Mouse (Mus musculus) limb, embryonic 10.5 days (tissue): ENCODE data around the gene Cep131. TPM values are rescaled to one million over a fixed set of nuclear protein-coding genes. Genes with fewer than 3 reads are reported as not detected.
A peak's percentile ranks its signal among the peaks of the same experiment; 100 is the strongest.

Experiments used
- DNase-seq: peaks from one replicate; pipeline ENCODE4 v3.0.0-alpha.2; 2017; ENCODE audit warnings: low spot score
- H3K27ac ChIP-seq: fragments of 300-500 bp; sonication (generic); 2 replicates; pipeline ENCODE4 v1.5.1; 2016; ENCODE audit warnings: mild to moderate bottlenecking
- H3K27me3 ChIP-seq: fragments of 300-500 bp; sonication (generic); 2 replicates; pipeline ENCODE4 v1.6.1; 2016; ENCODE audit warnings: low read depth, mild to moderate bottlenecking; ENCODE audit not compliant: poor library complexity, severe bottlenecking
- H3K36me3 ChIP-seq: fragments of 300-500 bp; sonication (generic); 2 replicates; pipeline ENCODE4 v1.6.1; 2016; ENCODE audit warnings: mild to moderate bottlenecking, moderate library complexity
- H3K4me1 ChIP-seq: fragments of 300-500 bp; sonication (generic); 2 replicates; pipeline ENCODE4 v1.6.1; 2016
- H3K4me3 ChIP-seq: fragments of 300-500 bp; sonication (generic); 2 replicates; pipeline ENCODE4 v1.5.1; 2016; ENCODE audit warnings: mild to moderate bottlenecking, moderate library complexity
- H3K9me3 ChIP-seq: fragments of 300-500 bp; sonication (generic); replicated peaks from 2 replicates; pipeline ENCODE4 v1.6.1; 2016; ENCODE audit warnings: mild to moderate bottlenecking
- WGBS: fragments of 180-500 bp; shearing (Covaris S2); methylation state at CpG from one replicate; pipeline ENCODE4 v1.1.7; 2016; 5-methylcytosine and 5-hydroxymethylcytosine counted together
- polyA plus RNA-seq: library from polyadenylated mRNA; unstranded; fragments of >200 nt; fragmentation: Nextera tagmentation; extraction: Ambion mirVana; gene quantifications from 2 replicates; pipeline ENCODE4 v1.2.1, GENCODE M21; 2016

Gene Cep131
- polyA plus RNA-seq, 1 experiment from 2014 or later: 55.2 TPM

DNA sequence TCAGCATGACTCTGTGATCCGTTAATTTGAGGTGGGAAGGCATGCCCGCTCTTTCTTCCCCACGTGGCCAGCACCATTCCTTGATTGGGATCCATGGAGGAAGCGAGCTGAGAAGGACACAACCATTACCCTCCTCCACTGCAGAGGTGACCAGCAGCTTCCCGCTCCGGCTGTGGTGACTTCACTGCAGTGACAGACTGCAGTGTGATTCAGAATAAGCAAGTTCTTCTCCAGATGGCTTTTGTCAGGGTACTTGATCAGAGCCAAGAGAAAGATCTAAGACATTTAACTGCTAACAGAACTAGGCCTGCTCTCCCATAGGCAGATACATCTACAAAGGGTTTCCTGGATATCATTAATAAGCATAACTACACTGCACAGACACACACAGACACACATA is 6.3 kb downstream of the Cep131 start:
- peaks cover 24% of the 10 kb centered on the region for H3K4me1 ChIP-seq
- peaks cover 94% of the 10 kb centered on the region for H3K36me3 ChIP-seq
- WGBS: 94% methylated on average over 6 of the region's 6 CpGs
- no peak overlapping the region for H3K27ac ChIP-seq
- DNase-seq: no peak
- H3K4me3 ChIP-seq: no peak overlapping the region
- H3K9me3 ChIP-seq: no peaks in the 10 kb centered on the region
- no peaks in the 10 kb centered on the region for H3K27me3 ChIP-seq

- Histone ChIP-seq H3K27ac (no peak overlapping the region), H3K4me3 (no peak overlapping the region), H3K4me1 (peaks cover 36% of the 10 kb centered on the region), H3K27me3 (no peaks in the 10 kb centered on the region), H3K36me3 (peaks cover 100% of the 10 kb centered on the region), H3K9me3 (no peaks in the 10 kb centered on the region)
- DNase-seq: no peak
- WGBS: 81% methylated on average over 3 of the region's 3 CpGs
Measured at GRCm38 (mm10) chr11:120076191-120076590, 10.4 kb downstream of the Cep131 start.

DNA sequence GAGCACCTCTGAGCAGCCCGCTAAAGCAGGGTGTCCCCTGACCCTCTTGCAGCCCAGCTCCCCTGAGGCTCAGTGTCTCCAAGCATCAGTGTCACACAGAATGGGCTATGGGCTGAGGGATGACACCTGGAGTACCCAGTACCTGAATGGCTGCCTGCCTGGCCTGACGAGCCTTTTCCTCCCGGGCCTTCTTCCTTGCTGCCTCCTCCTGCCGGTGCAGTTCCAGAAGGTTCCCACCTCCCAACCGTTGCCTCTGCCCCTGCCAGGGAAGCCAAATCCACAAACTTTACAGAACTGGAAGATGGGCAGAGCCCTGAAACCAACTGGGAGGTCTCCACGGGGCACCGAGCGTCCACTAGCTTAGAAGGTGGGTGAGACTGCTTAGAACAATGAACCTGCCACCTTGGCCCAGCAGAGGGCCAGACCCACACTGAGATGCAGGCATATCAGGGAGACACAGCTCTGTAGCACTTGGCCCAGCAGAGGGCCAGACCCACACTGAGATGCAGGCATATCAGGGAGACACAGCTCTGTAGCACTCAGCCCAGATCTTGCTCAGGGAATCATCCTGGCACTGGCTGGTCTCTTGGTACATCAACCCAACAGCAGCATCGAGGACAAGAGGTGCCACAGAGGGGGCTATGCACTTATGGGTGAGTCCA is 13.5 kb downstream of the Cep131 start:
- H3K27ac ChIP-seq: peak overlapping the region; percentile 11
- peaks cover 98% of the 10 kb centered on the region for H3K36me3 ChIP-seq
- H3K4me3 ChIP-seq: no peak overlapping the region
- H3K27me3 ChIP-seq: no peaks in the 10 kb centered on the region
- no peaks in the 10 kb centered on the region for H3K9me3 ChIP-seq
- H3K4me1 ChIP-seq: peaks cover 47% of the 10 kb centered on the region
- no peak for DNase-seq
- WGBS: 92% methylated on average over 9 of the region's 9 CpGs

DNA sequence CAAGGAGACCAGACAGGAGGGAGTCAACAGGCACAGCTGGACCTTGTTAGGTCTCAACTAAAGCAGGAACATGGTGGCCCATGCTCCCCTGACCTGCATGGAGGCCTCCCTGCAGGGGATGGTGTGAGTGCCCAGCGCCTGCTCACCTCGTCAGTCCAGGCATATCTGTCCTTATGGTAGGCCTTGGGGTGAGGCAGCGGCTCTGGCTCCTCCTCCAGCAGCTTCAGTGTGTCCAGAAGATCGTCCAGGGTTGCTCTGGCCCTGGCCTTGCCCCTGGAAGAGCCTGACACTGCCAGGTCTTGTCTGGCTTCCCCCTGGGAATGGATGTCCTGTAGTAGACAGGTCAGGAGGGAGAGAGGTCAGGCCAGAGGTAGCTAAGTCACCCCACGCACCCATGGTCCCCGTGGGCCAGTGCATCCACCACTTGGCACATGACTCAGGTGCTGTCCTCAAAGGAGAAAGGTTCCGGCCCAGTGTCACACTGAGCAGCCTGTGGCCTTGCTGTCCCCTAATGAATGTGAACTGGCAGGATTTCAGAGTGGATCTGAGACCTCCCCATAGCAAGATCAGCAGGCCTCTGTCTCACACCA is 14.8 kb downstream of the Cep131 start:
- Histone ChIP-seq H3K4me1 (peaks cover 59% of the 10 kb centered on the region), H3K4me3 (no peak overlapping the region), H3K36me3 (peaks cover 98% of the 10 kb centered on the region), H3K9me3 (no peaks in the 10 kb centered on the region), H3K27me3 (no peaks in the 10 kb centered on the region), H3K27ac (peak overlapping the region; percentile 11)
- no peak for DNase-seq
- WGBS: 80% methylated on average over 7 of the region's 7 CpGs

DNA sequence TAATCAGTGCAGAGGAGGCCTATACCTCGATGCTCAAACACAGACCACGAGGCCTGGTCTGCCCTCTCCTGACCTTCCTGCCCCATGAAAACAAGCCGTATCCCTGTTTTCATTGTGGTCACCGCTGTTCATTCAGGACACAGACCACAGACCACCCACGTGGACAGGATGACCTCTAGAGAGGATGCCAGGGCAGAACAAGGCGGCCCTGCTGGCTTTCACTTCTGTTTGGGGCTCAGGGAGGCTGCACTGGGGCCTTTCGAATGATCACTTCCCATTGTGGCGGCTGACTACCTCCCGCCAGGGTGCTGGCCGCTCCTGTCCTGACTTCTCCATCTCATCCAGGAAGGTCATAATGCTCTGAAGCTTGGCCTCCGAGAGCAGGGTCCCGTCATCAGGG is 15.6 kb downstream of the Cep131 start:
- no peaks in the 10 kb centered on the region for H3K27me3 ChIP-seq

DNA sequence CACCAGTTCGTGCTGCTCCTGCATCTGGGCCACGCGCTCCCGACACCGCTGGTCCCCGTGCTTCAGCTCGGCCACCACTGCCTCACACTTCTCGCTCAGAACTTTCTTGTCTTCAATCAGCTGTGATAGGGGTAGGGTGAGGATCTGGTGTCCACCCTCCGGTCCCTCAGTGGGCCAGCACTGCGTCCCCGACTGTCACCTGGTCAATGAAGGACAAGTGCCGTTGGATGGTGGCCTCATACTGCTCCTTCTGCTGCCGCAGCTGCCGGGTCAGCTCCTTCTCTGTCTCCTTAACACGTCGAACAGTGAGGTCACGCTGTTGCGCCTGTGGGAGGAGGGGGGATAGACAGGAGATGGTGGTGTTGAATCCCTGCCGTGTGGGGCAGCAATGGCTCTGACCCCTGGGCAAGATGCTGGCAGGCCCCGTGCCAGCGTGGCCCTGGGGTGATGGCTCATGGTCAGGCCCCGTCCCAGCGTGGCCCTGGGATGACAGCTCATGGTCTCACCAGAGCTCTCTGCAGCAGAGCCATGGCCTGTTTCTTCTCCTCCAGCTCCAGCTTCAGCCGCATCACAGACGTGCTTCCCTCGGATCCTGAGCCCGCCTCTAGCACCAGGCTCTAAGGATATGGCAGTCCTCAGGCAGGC is 16.2 kb downstream of the Cep131 start:
- Histone ChIP-seq H3K36me3 (peaks cover 98% of the 10 kb centered on the region), H3K27me3 (no peaks in the 10 kb centered on the region), H3K4me3 (no peak overlapping the region), H3K9me3 (no peaks in the 10 kb centered on the region), H3K4me1 (peaks cover 53% of the 10 kb centered on the region), H3K27ac (0 out of 2 replicates have a peak overlapping the region, but pooled peaks have one; percentile 11)
- DNase-seq: no peak
- 89% methylated on average over 27 of the region's 27 CpGs for WGBS

More for the DNA sequence above, 15.6 kb downstream of the Cep131 start:
- H3K36me3 ChIP-seq: peaks cover 98% of the 10 kb centered on the region
- H3K4me1 ChIP-seq: peaks cover 56% of the 10 kb centered on the region
- no peaks in the 10 kb centered on the region for H3K9me3 ChIP-seq
- no peak for DNase-seq
- H3K4me3 ChIP-seq: no peak overlapping the region
- 68% methylated on average over 12 of the region's 12 CpGs for WGBS
- H3K27ac ChIP-seq: peak overlapping the region; percentile 11; the same call in 1 of the 2 replicates

GRCm38 (mm10) chr11:120069261-120069660 is 17.4 kb downstream of the Cep131 start:
- no peak overlapping the region for H3K4me3 ChIP-seq
- 38% methylated on average over 11 of the region's 11 CpGs for WGBS
- H3K27me3 ChIP-seq: no peaks in the 10 kb centered on the region
- H3K4me1 ChIP-seq: peaks cover 46% of the 10 kb centered on the region
- H3K27ac ChIP-seq: 0 out of 2 replicates have a peak overlapping the region, but pooled peaks have one; percentile 28
- peak; percentile 53 for DNase-seq
- H3K36me3 ChIP-seq: peaks cover 98% of the 10 kb centered on the region
- no peaks in the 10 kb centered on the region for H3K9me3 ChIP-seq

GRCm38 (mm10) chr11:120067834-120068233 is 18.8 kb downstream of the Cep131 start:
- DNase-seq: no peak
- Histone ChIP-seq H3K27me3 (no peaks in the 10 kb centered on the region), H3K36me3 (peaks cover 97% of the 10 kb centered on the region), H3K27ac (peak overlapping the region; percentile 43; the same call in 1 of the 2 replicates), H3K9me3 (no peaks in the 10 kb centered on the region), H3K4me1 (peaks cover 46% of the 10 kb centered on the region), H3K4me3 (no peak overlapping the region)
- WGBS: 60% methylated on average over 17 of the region's 17 CpGs

DNA sequence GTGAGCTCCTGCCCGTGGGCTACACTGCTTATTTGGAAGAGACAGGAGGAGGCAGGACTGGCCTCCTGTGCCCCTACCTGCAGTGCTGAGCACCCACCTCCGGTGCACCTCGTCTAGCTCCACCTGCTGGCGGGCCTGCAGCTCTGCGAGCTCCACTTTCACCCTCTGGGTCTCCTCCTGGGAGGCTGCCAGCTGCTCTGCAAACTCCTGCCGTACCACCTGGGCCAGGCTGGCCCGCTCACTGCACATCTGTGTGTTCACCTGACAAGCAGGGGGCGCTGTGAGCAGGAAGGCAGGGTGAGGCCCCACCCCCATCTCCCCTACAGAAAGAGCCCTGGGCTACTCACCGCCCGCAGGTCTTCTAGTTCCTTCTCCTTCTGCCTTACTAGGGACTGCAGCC is 21.3 kb downstream of the Cep131 start:
- peak; percentile 69 for DNase-seq
- H3K27ac ChIP-seq: no peak overlapping the region
- H3K36me3 ChIP-seq: peaks cover 72% of the 10 kb centered on the region
- no peaks in the 10 kb centered on the region for H3K9me3 ChIP-seq
- H3K4me1 ChIP-seq: peaks cover 25% of the 10 kb centered on the region
- WGBS: 34% methylated on average over 10 of the region's 10 CpGs
- H3K4me3 ChIP-seq: no peak overlapping the region
- no peaks in the 10 kb centered on the region for H3K27me3 ChIP-seq

DNA sequence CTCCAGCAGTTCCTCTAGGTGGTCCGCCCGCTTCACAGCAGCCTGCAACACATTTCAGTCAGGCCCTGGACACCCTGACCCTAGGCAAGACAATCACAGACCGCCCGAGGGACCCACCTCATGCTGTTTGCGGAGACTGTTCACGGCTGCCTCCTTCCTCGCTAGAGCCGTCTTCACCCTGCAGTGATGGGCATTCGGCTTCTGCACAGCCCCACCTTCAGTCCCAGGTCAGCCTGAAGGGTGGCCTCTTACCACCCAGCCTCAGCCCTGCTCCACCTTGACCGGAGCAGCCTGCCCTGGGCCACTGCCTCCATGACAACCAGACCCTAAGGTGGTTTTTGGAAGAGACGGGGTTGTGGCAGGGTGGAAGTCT is 22.0 kb downstream of the Cep131 start:
- no peaks in the 10 kb centered on the region for H3K9me3 ChIP-seq
- WGBS: 93% methylated on average over 11 of the region's 11 CpGs
- H3K4me1 ChIP-seq: peaks cover 25% of the 10 kb centered on the region
- no peak overlapping the region for H3K27ac ChIP-seq
- DNase-seq: no peak
- no peaks in the 10 kb centered on the region for H3K27me3 ChIP-seq
- H3K4me3 ChIP-seq: no peak overlapping the region
- peaks cover 65% of the 10 kb centered on the region for H3K36me3 ChIP-seq

DNA sequence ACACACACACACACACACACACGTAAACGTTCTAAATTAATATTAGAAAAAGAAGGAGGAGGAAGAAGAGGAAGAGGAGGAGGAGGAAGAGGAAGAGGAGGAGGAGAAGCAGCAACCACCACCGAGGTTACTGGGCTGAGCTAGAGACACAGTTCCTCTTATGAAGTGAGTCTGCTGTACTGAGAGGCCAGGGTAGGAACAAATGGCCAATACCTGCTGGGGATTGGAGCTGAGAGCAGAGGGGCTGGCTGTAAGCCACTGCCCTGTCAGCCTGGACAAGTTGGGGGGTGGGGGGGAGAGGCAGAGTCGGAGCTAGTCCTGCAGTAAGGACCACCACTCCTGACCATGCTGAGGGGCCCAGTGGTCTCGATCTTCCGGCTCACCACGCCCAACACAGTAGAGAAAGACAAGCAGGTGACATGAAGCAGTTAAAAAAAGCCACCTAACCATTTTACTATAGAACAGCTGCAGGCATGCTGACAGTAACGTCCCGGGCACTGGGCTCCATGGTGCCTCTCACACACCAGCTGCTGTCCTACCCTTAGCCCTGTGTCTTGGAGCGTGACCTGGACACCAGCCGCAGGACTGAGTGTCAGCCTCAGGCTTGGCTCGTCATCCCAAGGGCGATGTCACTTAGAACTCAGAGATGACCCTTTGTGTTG is 22.5 kb downstream of the Cep131 start:
- no peak for DNase-seq
- Histone ChIP-seq H3K4me3 (no peak overlapping the region), H3K27me3 (no peaks in the 10 kb centered on the region), H3K4me1 (peaks cover 23% of the 10 kb centered on the region), H3K9me3 (no peaks in the 10 kb centered on the region), H3K36me3 (peaks cover 60% of the 10 kb centered on the region), H3K27ac (no peak overlapping the region)
- WGBS: 89% methylated on average over 12 of the region's 13 CpGs

GRCm38 (mm10) chr11:120063326-120063725 is 23.3 kb downstream of the Cep131 start:
- DNase-seq: no peak
- H3K4me1 ChIP-seq: peaks cover 23% of the 10 kb centered on the region
- no peaks in the 10 kb centered on the region for H3K9me3 ChIP-seq
- no peak overlapping the region for H3K27ac ChIP-seq
- whole genome bisulfite sequencing: 89% methylated on average over 5 of the region's 5 CpGs
- no peak overlapping the region for H3K4me3 ChIP-seq
- no peaks in the 10 kb centered on the region for H3K27me3 ChIP-seq
- H3K36me3 ChIP-seq: peaks cover 54% of the 10 kb centered on the region

- Histone ChIP-seq H3K4me3 (no peak overlapping the region), H3K9me3 (no peaks in the 10 kb centered on the region), H3K4me1 (0 out of 2 replicates have a peak, but pooled peaks cover 9% of the 10 kb centered on the region), H3K36me3 (peaks cover 27% of the 10 kb centered on the region), H3K27ac (no peak overlapping the region), H3K27me3 (no peaks in the 10 kb centered on the region)
- 87% methylated on average over 8 of the region's 8 CpGs for WGBS
- DNase-seq: no peak
Measured at GRCm38 (mm10) chr11:120060634-120061033, 26.0 kb downstream of the Cep131 start.
